Mouse (Mus musculus) midbrain, embryonic 11.5 days (tissue): Measurements from ENCODE around the gene Gm10197. TPM values are rescaled to one million over a fixed set of nuclear protein-coding genes. Genes with fewer than 3 reads are reported as not detected.

Experiments
- ATAC-seq: fragments of 200-750 bp; cut with Nextera tagmentation; 2 replicates; pipeline ENCODE4 v1.8.0; 2017; ENCODE audit warnings: moderate TSS enrichment, moderate library complexity; ENCODE audit not compliant: low FRiP score
- DNase-seq: peaks from one replicate; pipeline ENCODE4 v3.0.0; 2015; ENCODE audit warnings: low spot score; ENCODE audit errors: missing footprints
- H3K27ac ChIP-seq: fragments of 300-500 bp; sonication (generic); 2 replicates; pipeline ENCODE4 v1.5.1; 2014; ENCODE audit warnings: low read depth, low read length
- H3K27me3 ChIP-seq: fragments of 300-500 bp; sonication (generic); 2 replicates; pipeline ENCODE4 v1.6.1; 2014; ENCODE audit warnings: mild to moderate bottlenecking, low read length, moderate library complexity, mixed read lengths; ENCODE audit not compliant: control insufficient read depth, insufficient read depth
- H3K36me3 ChIP-seq: fragments of 300-500 bp; sonication (generic); 2 replicates; pipeline ENCODE4 v1.6.1; 2014; ENCODE audit warnings: mild to moderate bottlenecking, low read length, moderate library complexity, mixed read lengths; ENCODE audit not compliant: control insufficient read depth, insufficient read depth
- H3K4me1 ChIP-seq: fragments of 300-500 bp; sonication (generic); 2 replicates; pipeline ENCODE4 v1.6.1; 2014; ENCODE audit warnings: low read length; ENCODE audit not compliant: control insufficient read depth, insufficient read depth
- H3K4me2 ChIP-seq: fragments of 300-500 bp; sonication (generic); 2 replicates; pipeline ENCODE4 v1.6.1; 2014; ENCODE audit warnings: mild to moderate bottlenecking, moderate library complexity
- H3K4me3 ChIP-seq: fragments of 300-500 bp; sonication (generic); 2 replicates; pipeline ENCODE4 v1.5.1; 2014; ENCODE audit warnings: low read depth, low read length
- H3K9ac ChIP-seq: fragments of 300-500 bp; sonication (generic); 2 replicates; pipeline ENCODE4 v1.6.1; 2014; ENCODE audit warnings: low read length
- H3K9me3 ChIP-seq: fragments of 300-500 bp; sonication (generic); 2 replicates; pipeline ENCODE4 v1.6.1; 2016; ENCODE audit warnings: low read length; ENCODE audit not compliant: control insufficient read depth
- WGBS: fragments of 180-500 bp; shearing (Covaris S2); extraction: QIAGEN DNeasy Blood & Tissue Kit; methylation state at CpG from one replicate; pipeline ENCODE4 v1.1.7; 2014; 5-methylcytosine and 5-hydroxymethylcytosine counted together
- polyA plus RNA-seq: library from polyadenylated mRNA; unstranded; fragments of >200 nt; fragmentation: Nextera tagmentation; extraction: Ambion mirVana; gene quantifications from 2 replicates; pipeline ENCODE4 v1.2.1, GENCODE M21; 2014

Gm10197 gene
- polyA plus RNA-seq, 1 experiment from 2014 or later: not detected

DNA sequence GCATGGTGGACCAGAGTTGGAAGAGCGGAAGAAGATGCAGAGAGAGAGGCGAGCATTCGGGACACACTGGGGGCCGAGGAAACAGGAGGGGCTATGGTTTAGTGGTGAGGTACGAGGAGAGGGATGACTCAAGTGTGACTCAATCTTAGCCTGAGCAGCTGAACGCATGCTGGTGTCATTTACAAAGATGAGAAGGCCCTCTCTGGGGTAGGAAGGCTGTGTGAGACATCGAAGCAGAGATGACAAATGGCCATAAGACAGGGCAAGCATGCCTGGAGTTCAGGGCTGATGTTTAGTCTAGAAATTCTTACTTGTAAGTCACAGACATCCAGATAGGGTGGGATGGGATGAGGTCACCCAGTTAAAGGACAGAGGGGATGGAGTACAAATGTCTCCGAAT is 36.8 kb upstream of the Gm10197 start:
- DNase-seq: no peak
- Histone ChIP-seq H3K9ac (no peak overlapping the region), H3K9me3 (no peaks in the 10 kb centered on the region), H3K27me3 (no peaks in the 10 kb centered on the region), H3K4me1 (peaks cover 7% of the 10 kb centered on the region; the same call in 1 of the 2 replicates), H3K4me3 (no peak overlapping the region), H3K36me3 (no peaks in the 10 kb centered on the region), H3K27ac (no peak overlapping the region), H3K4me2 (no peak overlapping the region)
- no peak for ATAC-seq
- 89% methylated on average over 8 of the region's 8 CpGs for WGBS

DNA sequence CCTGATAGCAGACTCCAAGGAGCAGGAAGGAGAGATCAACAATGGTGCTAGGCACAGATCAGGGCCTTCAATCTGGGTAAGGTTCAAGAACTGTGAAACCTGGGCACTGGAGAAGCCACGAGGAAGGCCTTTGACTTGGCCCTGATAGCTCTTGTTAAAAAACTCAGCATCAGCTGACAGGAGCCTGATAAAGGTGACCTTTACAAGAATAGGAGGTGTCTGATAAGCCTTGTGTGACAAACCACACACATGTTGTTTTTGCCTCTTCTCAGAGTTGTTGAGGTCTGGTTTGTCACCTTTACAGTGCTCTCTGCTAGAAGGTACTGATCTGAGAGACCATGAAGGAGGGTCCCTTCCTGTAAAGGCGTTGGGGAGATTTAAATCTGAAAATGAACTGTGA is 35.8 kb upstream of the Gm10197 start:
- H3K36me3 ChIP-seq: no peaks in the 10 kb centered on the region
- no peak overlapping the region for H3K27ac ChIP-seq
- no peak for DNase-seq
- H3K9ac ChIP-seq: no peak overlapping the region
- H3K4me2 ChIP-seq: no peak overlapping the region
- peaks cover 3% of the 10 kb centered on the region; the same call in 1 of the 2 replicates for H3K4me1 ChIP-seq
- 77% methylated on average over 2 of the region's 2 CpGs for WGBS
- H3K4me3 ChIP-seq: no peak overlapping the region
- no peak for ATAC-seq
- H3K9me3 ChIP-seq: no peaks in the 10 kb centered on the region
- H3K27me3 ChIP-seq: no peaks in the 10 kb centered on the region

DNA sequence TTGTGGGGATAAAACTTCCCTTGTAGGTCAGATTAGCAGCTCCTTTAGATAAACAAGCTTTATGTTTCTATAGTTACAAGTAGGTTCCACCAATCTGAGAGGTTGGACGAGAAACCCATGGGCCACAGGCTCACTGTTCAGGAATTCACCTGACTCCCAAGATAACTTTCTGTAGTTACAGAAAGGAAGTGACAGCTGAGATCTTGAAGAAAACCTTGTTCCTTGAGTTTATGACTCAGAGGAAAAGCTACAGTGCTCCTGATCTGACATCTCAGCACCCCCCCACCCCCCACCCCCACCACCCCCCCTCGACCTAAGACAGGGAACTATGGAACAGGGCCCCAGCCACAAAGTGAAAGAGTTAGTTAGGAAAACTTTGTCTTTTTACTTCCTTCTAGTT is 34.2 kb upstream of the Gm10197 start:
- 63% methylated on average over 2 of the region's 2 CpGs for WGBS
- ATAC-seq (no peak), DNase-seq (no peak)
- Histone ChIP-seq H3K27me3 (no peaks in the 10 kb centered on the region), H3K4me2 (no peak overlapping the region), H3K9ac (no peak overlapping the region), H3K27ac (no peak overlapping the region), H3K4me1 (no peaks in the 10 kb centered on the region), H3K4me3 (no peak overlapping the region), H3K36me3 (no peaks in the 10 kb centered on the region), H3K9me3 (no peaks in the 10 kb centered on the region)

DNA sequence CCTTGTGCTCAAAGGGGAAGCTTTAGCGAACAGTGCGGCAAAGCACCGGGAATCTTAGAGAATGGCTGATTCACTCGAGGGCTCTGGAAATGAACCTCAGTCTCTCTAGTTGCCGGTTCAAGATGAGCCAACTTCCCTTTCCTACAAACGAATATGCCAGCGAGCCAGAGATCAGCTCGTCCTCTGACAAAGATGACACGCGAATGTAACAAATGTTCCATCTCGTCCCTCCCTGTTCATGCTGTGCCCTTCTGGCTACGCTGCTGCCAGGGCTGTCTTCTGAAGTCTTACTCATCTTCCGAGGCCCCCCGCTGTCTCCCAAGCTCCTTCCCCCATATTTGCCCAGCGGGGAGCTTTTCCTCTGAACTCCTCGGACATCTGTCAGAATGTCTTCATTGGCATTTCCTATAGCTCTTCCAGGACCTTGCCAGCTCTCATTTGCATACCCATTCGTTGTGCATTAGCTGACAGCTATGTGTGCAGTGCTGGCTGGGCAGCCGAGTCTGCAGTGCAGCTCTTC is 33.3 kb upstream of the Gm10197 start:
- no peak overlapping the region for H3K4me3 ChIP-seq
- WGBS: 84% methylated on average over 18 of the region's 18 CpGs
- no peak overlapping the region for H3K27ac ChIP-seq
- no peaks in the 10 kb centered on the region for H3K36me3 ChIP-seq
- H3K4me1 ChIP-seq: no peaks in the 10 kb centered on the region
- DNase-seq: no peak
- H3K9me3 ChIP-seq: no peaks in the 10 kb centered on the region
- H3K4me2 ChIP-seq: no peak overlapping the region
- H3K9ac ChIP-seq: no peak overlapping the region
- ATAC-seq: no peak
- no peaks in the 10 kb centered on the region for H3K27me3 ChIP-seq

DNA sequence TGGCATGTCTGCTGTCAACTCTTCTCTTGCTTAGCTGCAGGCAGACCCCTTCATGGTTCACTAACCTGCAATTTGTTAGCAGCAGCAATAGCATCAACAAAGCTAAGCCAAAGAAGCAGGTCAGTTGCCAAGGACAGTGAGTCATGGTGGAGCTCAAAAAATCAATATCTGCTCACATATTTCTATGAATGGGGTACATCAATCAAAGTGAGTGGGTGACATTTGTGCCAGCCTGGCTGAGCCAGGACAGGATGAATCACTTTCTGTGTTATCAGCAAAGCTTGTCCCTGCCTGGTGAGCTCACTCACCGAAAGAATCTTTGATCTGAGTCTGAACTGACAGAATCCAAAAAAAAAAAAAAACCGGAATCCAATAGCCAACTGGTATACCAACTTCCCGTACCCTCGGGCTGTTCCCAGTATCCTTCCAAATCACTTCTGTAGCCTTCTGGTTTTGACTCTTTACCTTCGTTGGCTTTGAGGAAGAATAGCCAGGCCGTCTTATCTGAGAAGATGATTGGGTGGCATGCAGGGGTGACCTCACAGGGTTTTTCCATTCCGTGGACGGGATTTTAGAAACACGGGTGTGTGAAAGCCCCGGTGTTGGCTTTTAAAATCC is 32.8 kb upstream of the Gm10197 start:
- Histone ChIP-seq H3K27me3 (no peaks in the 10 kb centered on the region), H3K4me2 (no peak overlapping the region), H3K36me3 (no peaks in the 10 kb centered on the region), H3K27ac (no peak overlapping the region), H3K4me3 (no peak overlapping the region), H3K4me1 (no peaks in the 10 kb centered on the region), H3K9me3 (no peaks in the 10 kb centered on the region), H3K9ac (no peak overlapping the region)
- 95% methylated on average over 10 of the region's 10 CpGs for WGBS
- DNase-seq (no peak), ATAC-seq (no peak)

DNA sequence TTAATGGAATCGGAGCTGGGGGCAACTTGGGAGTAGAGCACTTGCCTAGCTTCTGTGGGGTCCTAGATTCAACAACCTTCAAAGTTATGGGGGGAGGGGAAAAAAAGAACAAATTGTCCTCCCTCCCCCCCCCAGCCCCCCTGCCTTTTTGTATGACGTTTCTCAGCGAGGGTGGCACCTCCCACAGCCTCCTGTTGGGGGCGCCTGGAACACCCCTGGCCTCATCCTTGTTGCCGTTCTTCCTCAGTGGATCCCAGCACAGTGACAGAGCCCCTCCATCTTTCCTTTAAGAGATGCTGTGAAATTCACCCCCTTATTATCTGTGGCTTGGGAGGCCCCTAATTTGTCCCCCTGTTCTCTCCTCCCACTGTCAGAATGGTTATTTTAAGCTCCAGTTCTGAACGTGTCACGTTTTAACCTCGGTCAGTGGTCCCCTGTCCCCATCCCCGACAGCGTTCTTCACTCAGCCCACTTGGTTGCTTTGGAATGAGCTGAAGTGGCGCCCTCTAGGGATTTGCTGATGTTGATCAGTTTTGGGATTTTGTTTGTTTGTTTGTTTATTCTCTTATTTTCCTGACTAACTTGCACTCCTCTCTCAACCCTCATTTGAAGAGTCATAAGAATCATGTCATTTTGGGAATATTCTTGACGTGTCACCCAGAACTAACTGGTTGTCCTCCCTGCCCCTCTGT is 31.3 kb upstream of the Gm10197 start:
- no peaks in the 10 kb centered on the region for H3K9me3 ChIP-seq
- WGBS: 52% methylated on average over 12 of the region's 12 CpGs
- ATAC-seq: no peak

DNA sequence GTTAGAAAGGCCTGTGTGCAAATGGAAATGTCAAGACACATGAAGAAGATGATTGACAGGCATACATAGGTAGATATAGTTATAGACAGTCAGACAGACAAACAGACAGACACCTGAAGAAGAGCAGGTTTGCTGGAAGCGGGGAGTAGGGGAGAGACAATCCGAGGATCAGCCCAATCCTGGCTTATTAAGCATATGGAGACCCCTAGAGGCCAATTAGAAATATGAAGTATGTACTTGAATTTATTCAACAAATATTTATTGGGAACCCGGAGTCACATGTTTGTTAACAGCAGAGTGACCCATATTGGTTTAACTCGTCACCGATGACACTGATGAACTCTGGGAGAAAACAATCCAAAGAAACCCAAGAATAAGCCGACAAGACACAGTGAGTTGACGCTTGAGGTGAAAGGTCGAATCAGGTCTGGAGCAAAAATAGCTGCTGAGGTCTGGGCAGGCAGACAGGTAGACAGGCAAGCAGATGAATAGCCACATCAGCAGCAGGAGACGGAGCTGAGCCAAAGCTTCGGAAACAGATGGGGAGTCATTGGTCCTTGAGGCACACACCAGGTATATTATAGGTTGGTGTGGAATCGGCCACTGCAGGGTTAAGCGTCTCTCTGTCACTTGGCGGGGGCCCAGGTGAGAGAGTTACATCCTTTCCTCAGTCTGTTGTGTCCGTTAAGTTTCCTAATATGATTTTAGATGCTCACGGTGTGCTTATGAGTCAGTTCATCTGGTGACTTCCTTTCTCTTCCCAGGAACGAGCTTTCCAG is 29.0 kb upstream of the Gm10197 start:
- WGBS: 86% methylated on average over 16 of the region's 16 CpGs
- Histone ChIP-seq H3K4me3 (no peak overlapping the region), H3K4me2 (no peak overlapping the region), H3K27ac (no peak overlapping the region), H3K9me3 (no peaks in the 10 kb centered on the region), H3K36me3 (no peaks in the 10 kb centered on the region), H3K9ac (no peak overlapping the region), H3K4me1 (no peaks in the 10 kb centered on the region), H3K27me3 (no peaks in the 10 kb centered on the region)
- DNase-seq (no peak), ATAC-seq (no peak)

More for the DNA sequence above, 31.3 kb upstream of the Gm10197 start:
- no peaks in the 10 kb centered on the region for H3K27me3 ChIP-seq
- no peak overlapping the region for H3K27ac ChIP-seq
- no peak overlapping the region for H3K9ac ChIP-seq
- H3K4me2 ChIP-seq: no peak overlapping the region
- no peak overlapping the region for H3K4me3 ChIP-seq
- no peaks in the 10 kb centered on the region for H3K36me3 ChIP-seq
- DNase-seq: no peak
- H3K4me1 ChIP-seq: no peaks in the 10 kb centered on the region

DNA sequence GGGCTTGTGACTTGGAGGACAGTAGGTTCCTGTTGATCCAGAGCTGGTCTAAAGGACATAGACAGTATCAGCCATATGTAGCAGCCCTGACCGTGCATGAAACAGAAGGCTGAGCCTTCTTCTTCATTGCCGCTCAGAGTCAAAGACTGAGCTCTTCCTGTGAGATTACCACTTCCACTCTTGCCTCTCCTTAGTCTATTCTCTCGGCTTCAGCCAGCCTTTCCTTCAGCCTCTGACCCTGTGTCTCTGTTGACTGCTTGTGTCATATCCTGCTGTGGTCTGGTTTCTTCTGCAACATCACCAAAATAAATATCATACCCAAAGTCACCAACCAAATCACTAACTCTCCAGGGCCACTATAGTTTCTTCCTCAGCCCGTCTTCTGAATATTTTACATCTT is 27.6 kb upstream of the Gm10197 start:
- Histone ChIP-seq H3K4me2 (no peak overlapping the region), H3K9ac (no peak overlapping the region), H3K27ac (no peak overlapping the region), H3K4me1 (no peaks in the 10 kb centered on the region), H3K4me3 (no peak overlapping the region), H3K36me3 (no peaks in the 10 kb centered on the region), H3K9me3 (no peaks in the 10 kb centered on the region), H3K27me3 (no peaks in the 10 kb centered on the region)
- DNase-seq: no peak
- WGBS: 87% methylated on average over 4 of the region's 4 CpGs
- no peak for ATAC-seq
